Mouse (Mus musculus) C2C12 (cell line): ENCODE measurements around the gene Anks1b.

Experiments used
- CEBPB ChIP-seq: IDR thresholded peaks from one replicate; pipeline ENCODE4 v1.6.1; 2011; ENCODE audit warnings: low read depth, mild to moderate bottlenecking, control low read depth, moderate library complexity
- CTCF ChIP-seq: IDR thresholded peaks from one replicate; pipeline ENCODE4 v1.5.1; 2011; ENCODE audit not compliant: control insufficient read depth, insufficient read depth, insufficient read length
- FOSL1 ChIP-seq: IDR thresholded peaks from one replicate; pipeline ENCODE4 v1.8.0; 2011; ENCODE audit warnings: mild to moderate bottlenecking, low read length; ENCODE audit not compliant: poor library complexity, insufficient read depth, severe bottlenecking
- MAX ChIP-seq: IDR thresholded peaks from one replicate; pipeline ENCODE4 v1.6.1; 2011; ENCODE audit warnings: mild to moderate bottlenecking, control low read depth
- MYOD1 ChIP-seq: IDR thresholded peaks from one replicate; pipeline ENCODE4 v1.6.1; 2011; ENCODE audit warnings: low read depth; ENCODE audit not compliant: control insufficient read depth, insufficient read length
- MYOG ChIP-seq: IDR thresholded peaks from one replicate; pipeline ENCODE4 v1.6.1; 2011; ENCODE audit not compliant: control insufficient read depth, insufficient read length; ENCODE audit errors: extremely low read depth
- USF1 ChIP-seq: IDR thresholded peaks from one replicate; pipeline ENCODE4 v1.6.1; 2011; ENCODE audit warnings: low read depth, mild to moderate bottlenecking, control low read depth, moderate library complexity

- TF ChIP-seq CTCF (no peak), MYOG (no peak), CEBPB (no peak), MYOD1 (no peak), USF1 (no peak), MAX (no peak), FOSL1 (no peak)
These were observed 68.9 kb downstream of the Anks1b start for GRCm38 (mm10) chr10:89942180-89942579.
